Comparison of ENCODE assay signal across 8 mouse cellular contexts in the genomic region with DNA sequence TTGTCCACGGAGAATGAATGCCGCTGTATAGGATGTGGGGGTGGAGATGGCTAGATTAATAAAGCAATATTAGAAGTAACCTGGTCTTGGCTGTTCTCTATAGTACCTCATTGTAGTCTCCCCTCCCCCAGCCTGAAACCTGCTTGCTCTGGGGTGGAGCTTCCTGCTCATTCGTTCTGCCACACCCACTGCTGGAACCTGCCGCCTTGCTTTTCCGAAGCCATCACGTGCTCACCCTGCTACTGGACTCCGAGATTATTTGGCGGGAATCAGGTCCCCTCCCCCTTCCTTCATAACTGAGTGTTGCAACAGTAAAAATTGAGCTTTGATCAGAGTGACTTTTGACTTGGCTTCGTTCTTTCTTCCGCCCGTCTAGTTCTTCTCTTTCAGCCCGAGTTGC.
DNase-seq lines count a peak whose midpoint lies in the region; ATAC-seq and TF ChIP-seq lines count a peak whose summit lies in the region.
"Not testable (repeated sequence)": the region's sequence is repeated elsewhere in the genome, so short reads cannot be mapped to it uniquely, and the experiment has no call there.

No protein-coding gene starts in this region.

- not testable (repeated sequence) for H3K9ac ChIP-seq in ES-Bruce4 (ENCODE audit: low read depth, poor library complexity, severe bottlenecking); limb, embryonic 13.5 days; liver, embryonic 12.5 days; lung, embryonic 16.5 days (ENCODE audit: low read length)

- not testable (repeated sequence) for H3K36me3 ChIP-seq in ES-Bruce4 (ENCODE audit: control insufficient read depth, insufficient read depth, low read length, poor library complexity, severe bottlenecking); limb, embryonic 13.5 days; liver, embryonic 12.5 days; lung, embryonic 16.5 days (ENCODE audit: control insufficient read depth, insufficient read depth, low read length); small intestine, adult 2 months (ENCODE audit: control insufficient read depth, insufficient read depth, low read length)

- H3K4me1 ChIP-seq in ES-Bruce4 (ENCODE audit: control insufficient read depth, insufficient read depth, low read length); limb, embryonic 13.5 days; liver, embryonic 12.5 days; lung, embryonic 16.5 days (replicated peaks; ENCODE audit: control insufficient read depth, insufficient read depth, low read length); small intestine, adult 2 months (ENCODE audit: control insufficient read depth, insufficient read depth, insufficient read length, low read length): not testable (repeated sequence)

- 46% methylated on average over 12 of the region's 12 CpGs for WGBS in limb, embryonic 13.5 days
- WGBS in liver, embryonic 12.5 days (ENCODE audit: insufficient replicate concordance): 55% methylated on average over 12 of the region's 12 CpGs
- 55% methylated on average over 12 of the region's 12 CpGs for WGBS in lung, embryonic 16.5 days
- WGBS in small intestine, adult 2 months: 42% methylated on average over 12 of the region's 12 CpGs

- H3K27me3 ChIP-seq in ES-Bruce4 (ENCODE audit: control insufficient read depth, insufficient read depth, low read length, poor library complexity, severe bottlenecking); limb, embryonic 13.5 days; liver, embryonic 12.5 days (replicated peaks); lung, embryonic 16.5 days (ENCODE audit: control insufficient read depth, insufficient read depth, low read depth, low read length); small intestine, adult 2 months (ENCODE audit: control insufficient read depth, insufficient read depth, low read length): not testable (repeated sequence)

- H3K4me2 ChIP-seq in limb, embryonic 13.5 days (replicated peaks): peak overlapping the region; percentile 54
- H3K4me2 ChIP-seq in liver, embryonic 12.5 days: not testable (repeated sequence)
- 0 out of 2 replicates have a peak overlapping the region, but pooled peaks have one; percentile 2 for H3K4me2 ChIP-seq in lung, embryonic 16.5 days (ENCODE audit: low read depth, low read length)

- ATAC-seq in limb, embryonic 13.5 days (ENCODE audit: low FRiP score, low read depth): not testable (repeated sequence)
- 0 out of 2 replicates have a peak, but pooled peaks have one; percentile 27 for ATAC-seq in liver, embryonic 12.5 days
- ATAC-seq in lung, embryonic 16.5 days (ENCODE audit: low read depth): peak; percentile 34; the same call in 1 of the 2 replicates

- not testable (repeated sequence) for H3K9me3 ChIP-seq in ES-Bruce4 (replicated peaks; ENCODE audit: control insufficient read depth, insufficient read depth, low read length, poor library complexity, severe bottlenecking); limb, embryonic 13.5 days; liver, embryonic 12.5 days (replicated peaks); lung, embryonic 16.5 days (ENCODE audit: control insufficient read depth, low read length)

- 0 out of 2 replicates have a peak, but pooled peaks have one; percentile 43 for TF ChIP-seq EP300 in ES-Bruce4 (IDR thresholded peaks at IDR 0.05; ENCODE audit: insufficient read depth, low read depth, low read length)

- H3K4me3 ChIP-seq in ES-Bruce4 (ENCODE audit: low read depth, low read length); liver, embryonic 12.5 days; lung, embryonic 16.5 days (ENCODE audit: low read length): not testable (repeated sequence)
- peak overlapping the region; percentile 22 for H3K4me3 ChIP-seq in limb, embryonic 13.5 days
- H3K4me3 ChIP-seq in small intestine, adult 2 months (ENCODE audit: low read depth, low read length): peak overlapping the region; percentile 19; the same call in 1 of the 2 replicates

- peak; percentile 8 for DNase-seq in adrenal gland, adult 2 months
- DNase-seq in kidney, adult 11 months: peak; percentile 36
- peak; percentile 59 for DNase-seq in kidney, adult 9 months

- TF ChIP-seq POLR2A in ES-Bruce4 (IDR thresholded peaks at IDR 0.05; ENCODE audit: insufficient read depth, low read length); small intestine, adult 2 months (IDR thresholded peaks at IDR 0.05; ENCODE audit: low read depth, low read length): not testable (repeated sequence)

- TF ChIP-seq CTCF in ES-Bruce4 (IDR thresholded peaks at IDR 0.05; ENCODE audit: low read depth, low read length); small intestine, adult 2 months (IDR thresholded peaks at IDR 0.05; ENCODE audit: extremely low read depth, insufficient read length, insufficient replicate concordance, low read depth, low read length): not testable (repeated sequence)

- H3K27ac ChIP-seq in ES-Bruce4 (ENCODE audit: insufficient read depth, low read length); limb, embryonic 13.5 days; liver, embryonic 12.5 days; lung, embryonic 16.5 days (ENCODE audit: low read length): not testable (repeated sequence)
- H3K27ac ChIP-seq in small intestine, adult 2 months (ENCODE audit: insufficient read depth, low read depth, low read length): peak overlapping the region; percentile 60

Comparison
In these comparisons a context has a peak if more than half of its experiments do, and no peak if none do; other contexts are left out.
1. DNase-seq: peak in every context shown above with its lines; median percentile 59 in kidney, adult 9 months; 36 in kidney, adult 11 months; 8 in adrenal gland, adult 2 months.